Mouse (Mus musculus) CH12.LX (cell line): ENCODE data around the gene 4930453N24Rik.

ENCODE experiments used
- CHD2 ChIP-seq: IDR thresholded peaks from 2 replicates; pipeline ENCODE4 v1.6.1; 2011; ENCODE audit warnings: low read length, improper control_type of control experiment
- CTCF ChIP-seq, 2 experiments: IDR thresholded peaks in 1 of 2; conservative IDR thresholded peaks in 1 of 2; 2 replicates each; pipeline ENCODE4 v1.5.1; 2011 to 2012; ENCODE audit warnings: low read depth in 2 of 2, low read length in 2 of 2, improper control_type of control experiment in 1 of 2, inconsistent platforms in 1 of 2, mild to moderate bottlenecking in 1 of 2, moderate library complexity in 1 of 2
- EP300 ChIP-seq: IDR thresholded peaks from 2 replicates; pipeline ENCODE4 v1.6.1; 2011; ENCODE audit warnings: low read length, improper control_type of control experiment
- JUND ChIP-seq: conservative IDR thresholded peaks from 2 replicates; pipeline ENCODE4 v1.6.1; 2011; ENCODE audit warnings: low read depth, low read length, improper control_type of control experiment
- MAX ChIP-seq: IDR thresholded peaks from 2 replicates; pipeline ENCODE4 v1.6.1; 2011; ENCODE audit warnings: low read length, improper control_type of control experiment
- MXI1 ChIP-seq: IDR thresholded peaks from 2 replicates; pipeline ENCODE4 v1.6.1; 2011; ENCODE audit warnings: mild to moderate bottlenecking, low read depth, low read length, improper control_type of control experiment
- MYC ChIP-seq: IDR thresholded peaks from 2 replicates; pipeline ENCODE4 v1.6.1; 2011; ENCODE audit warnings: low read depth, mild to moderate bottlenecking, improper control_type of control experiment, low read length
- POLR2A ChIP-seq: IDR thresholded peaks from 2 replicates; pipeline ENCODE4 v1.6.1; 2011; ENCODE audit warnings: low read depth, mild to moderate bottlenecking, improper control_type of control experiment, low read length
- POLR2AphosphoS2 ChIP-seq: IDR thresholded peaks from 2 replicates; pipeline ENCODE4 v1.6.1; 2011; ENCODE audit warnings: low read depth, low read length, improper control_type of control experiment
- USF1 ChIP-seq: IDR thresholded peaks from 2 replicates; pipeline ENCODE4 v1.6.1; 2014; ENCODE audit warnings: low read depth, mild to moderate bottlenecking, inconsistent platforms, low read length, improper control_type of control experiment
- ZMIZ1 ChIP-seq: IDR thresholded peaks from 2 replicates; pipeline ENCODE4 v1.6.1; 2012; ENCODE audit warnings: low read depth, mild to moderate bottlenecking, inconsistent platforms, low read length, improper control_type of control experiment

GRCm38 (mm10) chr16:64737289-64737688 lies 33.7 kb downstream of the 4930453N24Rik start:
- TF ChIP-seq MXI1 = no peak
- no peak for TF ChIP-seq USF1
- TF ChIP-seq CTCF (conservative IDR thresholded peaks at IDR 0.05 in 1 of 2, IDR thresholded peaks at IDR 0.05 in 1 of 2; ENCODE audit: low read depth in 2 of 2, low read length in 2 of 2) = no peak
- no peak for TF ChIP-seq POLR2A
- TF ChIP-seq ZMIZ1 = no peak
- no peak for TF ChIP-seq JUND
- no peak for TF ChIP-seq EP300
- no peak for TF ChIP-seq CHD2
- TF ChIP-seq MYC = no peak
- TF ChIP-seq POLR2AphosphoS2 = no peak
- TF ChIP-seq MAX = no peak
